Mouse (Mus musculus): ENCODE results near the gene Dmxl2. TPM values are rescaled to one million over a fixed set of nuclear protein-coding genes. Genes with fewer than 3 reads are reported as not detected.
A peak's percentile ranks its signal among the peaks of the same experiment; 100 is the strongest.

Dmxl2 gene
- polyA plus RNA-seq, 1 experiment from 2014 or later, result 104 TPM

GRCm38 (mm10) chr9:54515991-54516390 is 14.6 kb upstream of the Dmxl2 start:
- Histone ChIP-seq H3K36me3 (ENCODE audit: control insufficient read depth, insufficient read depth, low read length) (no peaks in the 10 kb centered on the region), H3K9me3 (ENCODE audit: control insufficient read depth, low read length) (no peaks in the 10 kb centered on the region), H3K4me1 (ENCODE audit: control insufficient read depth, insufficient read depth, low read length) (no peaks in the 10 kb centered on the region), H3K27ac (ENCODE audit: low read depth, low read length) (no peak overlapping the region), H3K9ac (replicated peaks; ENCODE audit: low read depth, low read length) (no peak overlapping the region), H3K27me3 (ENCODE audit: control insufficient read depth, insufficient read depth, low read length) (no peaks in the 10 kb centered on the region), H3K4me2 (ENCODE audit: low read depth, low read length) (no peak overlapping the region), H3K4me3 (ENCODE audit: low read depth, low read length) (no peak overlapping the region)
- ATAC-seq (ENCODE audit: low read depth), result no peak
- WGBS, result 83% methylated on average over 2 of the region's 2 CpGs

- Histone ChIP-seq H3K4me3 (ENCODE audit: low read depth, low read length) (peak overlapping the region; percentile 81; the same call in 1 of the 2 replicates), H3K4me2 (ENCODE audit: low read depth, low read length) (peak overlapping the region; percentile 62), H3K9ac (replicated peaks; ENCODE audit: low read depth, low read length) (no peak overlapping the region; the same call in 1 of the 2 replicates), H3K27me3 (ENCODE audit: control insufficient read depth, insufficient read depth, low read length) (no peaks in the 10 kb centered on the region), H3K27ac (ENCODE audit: low read depth, low read length) (no peak overlapping the region), H3K4me1 (ENCODE audit: control insufficient read depth, insufficient read depth, low read length) (peaks cover 18% of the 10 kb centered on the region), H3K9me3 (ENCODE audit: control insufficient read depth, low read length) (no peaks in the 10 kb centered on the region), H3K36me3 (ENCODE audit: control insufficient read depth, insufficient read depth, low read length) (no peaks in the 10 kb centered on the region)
- ATAC-seq (ENCODE audit: low read depth), result no peak
- 13% methylated on average over 12 of the region's 12 CpGs for WGBS
Observed at GRCm38 (mm10) chr9:54502873-54503272, 1.4 kb upstream of the Dmxl2 start.

GRCm38 (mm10) chr9:54502111-54502495 is 677 bp upstream of the Dmxl2 start:
- Histone ChIP-seq H3K9ac (replicated peaks; ENCODE audit: low read depth, low read length) (peak overlapping the region; percentile 93), H3K4me3 (ENCODE audit: low read depth, low read length) (peak overlapping the region; percentile 81), H3K27ac (ENCODE audit: low read depth, low read length) (no peak overlapping the region), H3K36me3 (ENCODE audit: control insufficient read depth, insufficient read depth, low read length) (no peaks in the 10 kb centered on the region), H3K4me2 (ENCODE audit: low read depth, low read length) (peak overlapping the region; percentile 62), H3K27me3 (ENCODE audit: control insufficient read depth, insufficient read depth, low read length) (no peaks in the 10 kb centered on the region), H3K4me1 (ENCODE audit: control insufficient read depth, insufficient read depth, low read length) (peaks cover 18% of the 10 kb centered on the region), H3K9me3 (ENCODE audit: control insufficient read depth, low read length) (no peaks in the 10 kb centered on the region)
- ATAC-seq (ENCODE audit: low read depth), result no peak
- WGBS, result 2% methylated on average over 13 of the region's 13 CpGs

GRCm38 (mm10) chr9:54500832-54501452 is 484 bp downstream of the Dmxl2 start:
- no peaks in the 10 kb centered on the region for H3K27me3 ChIP-seq (ENCODE audit: control insufficient read depth, insufficient read depth, low read length)
- no peaks in the 10 kb centered on the region for H3K36me3 ChIP-seq (ENCODE audit: control insufficient read depth, insufficient read depth, low read length)
- H3K4me3 ChIP-seq (ENCODE audit: low read depth, low read length), result peak overlapping the region; percentile 81
- H3K27ac ChIP-seq (ENCODE audit: low read depth, low read length), result peak overlapping the region; percentile 86
- peak overlapping the region; percentile 93 for H3K9ac ChIP-seq (replicated peaks; ENCODE audit: low read depth, low read length)
- H3K4me1 ChIP-seq (ENCODE audit: control insufficient read depth, insufficient read depth, low read length), result peaks cover 18% of the 10 kb centered on the region
- H3K4me2 ChIP-seq (ENCODE audit: low read depth, low read length), result peak overlapping the region; percentile 62
- no peaks in the 10 kb centered on the region for H3K9me3 ChIP-seq (ENCODE audit: control insufficient read depth, low read length)
- peak; percentile 75; the same call in 1 of the 2 replicates for ATAC-seq (ENCODE audit: low read depth)
- under 1% methylated on average over 42 of the region's 43 CpGs for WGBS

GRCm38 (mm10) chr9:54499791-54500190 is 1.6 kb downstream of the Dmxl2 start:
- Histone ChIP-seq H3K4me3 (ENCODE audit: low read depth, low read length) (peak overlapping the region; percentile 81; the same call in 1 of the 2 replicates), H3K27ac (ENCODE audit: low read depth, low read length) (no peak overlapping the region), H3K9ac (replicated peaks; ENCODE audit: low read depth, low read length) (no peak overlapping the region), H3K27me3 (ENCODE audit: control insufficient read depth, insufficient read depth, low read length) (no peaks in the 10 kb centered on the region), H3K36me3 (ENCODE audit: control insufficient read depth, insufficient read depth, low read length) (no peaks in the 10 kb centered on the region), H3K4me2 (ENCODE audit: low read depth, low read length) (peak overlapping the region; percentile 62), H3K4me1 (ENCODE audit: control insufficient read depth, insufficient read depth, low read length) (peaks cover 18% of the 10 kb centered on the region), H3K9me3 (ENCODE audit: control insufficient read depth, low read length) (no peaks in the 10 kb centered on the region)
- 72% methylated on average over 3 of the region's 3 CpGs for WGBS
- no peak for ATAC-seq (ENCODE audit: low read depth)

- Histone ChIP-seq H3K9me3 (ENCODE audit: control insufficient read depth, low read length) (no peaks in the 10 kb centered on the region), H3K4me3 (ENCODE audit: low read depth, low read length) (no peak overlapping the region), H3K27me3 (ENCODE audit: control insufficient read depth, insufficient read depth, low read length) (no peaks in the 10 kb centered on the region), H3K36me3 (ENCODE audit: control insufficient read depth, insufficient read depth, low read length) (no peaks in the 10 kb centered on the region), H3K27ac (ENCODE audit: low read depth, low read length) (no peak overlapping the region), H3K9ac (replicated peaks; ENCODE audit: low read depth, low read length) (no peak overlapping the region), H3K4me2 (ENCODE audit: low read depth, low read length) (peak overlapping the region; percentile 62), H3K4me1 (ENCODE audit: control insufficient read depth, insufficient read depth, low read length) (peaks cover 18% of the 10 kb centered on the region)
- no peak for ATAC-seq (ENCODE audit: low read depth)
- 86% methylated on average over 6 of the region's 6 CpGs for WGBS
Observed at GRCm38 (mm10) chr9:54499291-54499690, 2.1 kb downstream of the Dmxl2 start.

GRCm38 (mm10) chr9:54490431-54490830 is 11.0 kb downstream of the Dmxl2 start:
- ATAC-seq (ENCODE audit: low read depth), result no peak
- Histone ChIP-seq H3K4me2 (ENCODE audit: low read depth, low read length) (no peak overlapping the region), H3K9me3 (ENCODE audit: control insufficient read depth, low read length) (no peaks in the 10 kb centered on the region), H3K27me3 (ENCODE audit: control insufficient read depth, insufficient read depth, low read length) (no peaks in the 10 kb centered on the region), H3K4me3 (ENCODE audit: low read depth, low read length) (no peak overlapping the region), H3K27ac (ENCODE audit: low read depth, low read length) (no peak overlapping the region), H3K4me1 (ENCODE audit: control insufficient read depth, insufficient read depth, low read length) (no peaks in the 10 kb centered on the region), H3K36me3 (ENCODE audit: control insufficient read depth, insufficient read depth, low read length) (no peaks in the 10 kb centered on the region), H3K9ac (replicated peaks; ENCODE audit: low read depth, low read length) (no peak overlapping the region)
- WGBS, result 95% methylated on average over 2 of the region's 2 CpGs

GRCm38 (mm10) chr9:54489599-54489998 is 11.8 kb downstream of the Dmxl2 start:
- no peaks in the 10 kb centered on the region for H3K36me3 ChIP-seq (ENCODE audit: control insufficient read depth, insufficient read depth, low read length)
- no peak overlapping the region for H3K4me3 ChIP-seq (ENCODE audit: low read depth, low read length)
- no peaks in the 10 kb centered on the region for H3K27me3 ChIP-seq (ENCODE audit: control insufficient read depth, insufficient read depth, low read length)
- ATAC-seq (ENCODE audit: low read depth), result no peak
- no peak overlapping the region for H3K27ac ChIP-seq (ENCODE audit: low read depth, low read length)
- H3K9ac ChIP-seq (replicated peaks; ENCODE audit: low read depth, low read length), result no peak overlapping the region
- no peak overlapping the region for H3K4me2 ChIP-seq (ENCODE audit: low read depth, low read length)
- no peaks in the 10 kb centered on the region for H3K4me1 ChIP-seq (ENCODE audit: control insufficient read depth, insufficient read depth, low read length)
- 85% methylated on average over 2 of the region's 2 CpGs for WGBS
- H3K9me3 ChIP-seq (ENCODE audit: control insufficient read depth, low read length), result no peaks in the 10 kb centered on the region

GRCm38 (mm10) chr9:54484927-54485326 is 16.5 kb downstream of the Dmxl2 start:
- no peaks in the 10 kb centered on the region for H3K27me3 ChIP-seq (ENCODE audit: control insufficient read depth, insufficient read depth, low read length)
- no peaks in the 10 kb centered on the region for H3K4me1 ChIP-seq (ENCODE audit: control insufficient read depth, insufficient read depth, low read length)
- 94% methylated on average over 2 of the region's 2 CpGs for WGBS
- no peaks in the 10 kb centered on the region for H3K36me3 ChIP-seq (ENCODE audit: control insufficient read depth, insufficient read depth, low read length)
- H3K9ac ChIP-seq (replicated peaks; ENCODE audit: low read depth, low read length), result no peak overlapping the region
- no peaks in the 10 kb centered on the region for H3K9me3 ChIP-seq (ENCODE audit: control insufficient read depth, low read length)
- ATAC-seq (ENCODE audit: low read depth), result no peak
- no peak overlapping the region for H3K4me3 ChIP-seq (ENCODE audit: low read depth, low read length)
- no peak overlapping the region for H3K27ac ChIP-seq (ENCODE audit: low read depth, low read length)
- H3K4me2 ChIP-seq (ENCODE audit: low read depth, low read length), result no peak overlapping the region

Measured in neural tube, embryonic 14.5 days (tissue).